Mouse (Mus musculus) lung, adult 2 months (tissue): ENCODE measurements around the gene Prpf18. TPM values are rescaled to one million over a fixed set of nuclear protein-coding genes. Genes with fewer than 3 reads are reported as not detected.

ENCODE experiments used
- DNase-seq: peaks from one replicate; pipeline ENCODE4 v3.0.0; 2022
- H3K4me1 ChIP-seq: fragments of 200-500 bp; 2 replicates; pipeline ENCODE4 v1.6.1; 2011; ENCODE audit warnings: low read length; ENCODE audit not compliant: control insufficient read depth, insufficient read depth
- H3K4me3 ChIP-seq: fragments of 200-500 bp; replicated peaks from 2 replicates; pipeline ENCODE3; 2011; ENCODE audit warnings: low read depth, mild to moderate bottlenecking, control low read depth, low read length; ENCODE audit errors: extremely low read depth
- CTCF ChIP-seq: fragments of 200-500 bp; IDR thresholded peaks from 2 replicates; pipeline ENCODE4 v1.5.1; 2011; ENCODE audit warnings: mild to moderate bottlenecking, low read length, control low read depth; ENCODE audit not compliant: insufficient read depth
- POLR2A ChIP-seq: fragments of 200-500 bp; IDR thresholded peaks from 2 replicates; pipeline ENCODE4 v1.6.1; 2011; ENCODE audit warnings: low read depth, mild to moderate bottlenecking, control low read depth, low read length, borderline replicate concordance; ENCODE audit errors: extremely low read depth
- WGBS: fragments of 180-500 bp; shearing (Covaris S2); methylation state at CpG from one replicate; pipeline ENCODE4 v1.1.7; 2018; 5-methylcytosine and 5-hydroxymethylcytosine counted together
- polyA plus RNA-seq: library from polyadenylated mRNA; depleted of rRNA; stranded (reverse); fragments of >200 nt; gene quantifications from 2 replicates; pipeline ENCODE4 v1.2.3, GENCODE M21; 2012; rRNA removed

Prpf18 gene
- 10.6 and 15.2 TPM in 2 replicates for polyA plus RNA-seq

- peak within 1 kb of the TSS; percentile 90 for H3K4me3 ChIP-seq
- peaks cover 10% of the 10 kb centered on the region for H3K4me1 ChIP-seq
- WGBS = under 1% methylated on average over 40 of the region's 40 CpGs
- TF ChIP-seq CTCF (peak; percentile 72), POLR2A (peak; percentile 61; the same call in 1 of the 2 replicates)
- DNase-seq = peak; percentile 88
These were observed at the start of gene Prpf18 for GRCm38 (mm10) chr2:4651500-4652285. Prpf18 (minus strand) TSS chr2:4652113.

DNA sequence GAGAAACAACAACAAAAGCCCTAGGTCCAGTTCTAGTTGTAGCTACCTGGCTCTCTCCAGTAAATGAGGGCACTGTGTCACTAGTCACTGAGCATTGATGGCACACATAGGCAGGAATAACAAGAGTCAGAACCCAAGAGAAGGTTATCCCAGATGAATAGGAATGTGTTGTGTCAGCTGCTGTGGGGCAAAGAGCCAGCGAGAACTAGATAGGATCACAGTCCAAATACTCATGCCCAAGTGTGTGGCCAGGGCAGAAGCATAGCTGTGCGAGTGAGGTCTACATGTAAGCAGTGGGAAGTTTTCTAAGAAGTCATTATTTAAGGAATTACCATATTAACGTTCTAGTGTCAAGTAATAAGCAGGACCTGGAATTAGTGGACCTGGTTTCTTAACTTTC, 28.0 kb upstream of the Prpf18 start:
- 81% methylated on average over 3 of the region's 3 CpGs for WGBS
- Histone ChIP-seq H3K4me3 (no peak overlapping the region), H3K4me1 (no peaks in the 10 kb centered on the region)
- DNase-seq = no peak
- no peak for TF ChIP-seq POLR2A
- no peak for TF ChIP-seq CTCF

- no peaks in the 10 kb centered on the region for H3K4me1 ChIP-seq
- H3K4me3 ChIP-seq = no peak overlapping the region
- no peak for DNase-seq
- no peak for TF ChIP-seq CTCF
- TF ChIP-seq POLR2A = no peak
- WGBS = 62% methylated on average over 8 of the region's 8 CpGs
These were observed 19.7 kb upstream of the Prpf18 start for GRCm38 (mm10) chr2:4671636-4672035.

- TF ChIP-seq CTCF (no peak), POLR2A (no peak)
- DNase-seq = no peak
- 83% methylated on average over 8 of the region's 8 CpGs for WGBS
These were observed 17.8 kb upstream of the Prpf18 start for GRCm38 (mm10) chr2:4669701-4670100.

DNA sequence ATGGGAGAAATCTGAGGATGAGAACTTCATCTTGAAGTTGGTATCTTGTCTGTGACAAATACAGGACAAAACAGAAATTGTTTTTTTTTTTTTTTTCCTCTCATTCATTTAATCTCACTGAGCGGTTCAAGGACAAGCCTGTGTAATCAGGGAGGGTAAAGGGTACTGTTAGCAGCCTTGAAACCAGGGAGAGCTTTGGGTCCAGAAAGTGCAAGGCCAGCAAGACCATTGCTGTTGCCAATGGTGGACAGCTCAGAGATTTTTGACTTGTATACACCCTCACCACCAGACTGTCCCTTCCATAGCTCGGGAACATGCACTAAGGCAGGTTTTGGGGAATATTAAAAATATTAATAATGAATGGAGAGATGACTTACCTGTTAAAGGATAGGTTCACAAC, 16.7 kb upstream of the Prpf18 start:
- no peak overlapping the region for H3K4me3 ChIP-seq
- no peak for DNase-seq
- no peaks in the 10 kb centered on the region for H3K4me1 ChIP-seq
- WGBS = 70% methylated on average over 2 of the region's 2 CpGs
- TF ChIP-seq CTCF (no peak), POLR2A (no peak)

More at GRCm38 (mm10) chr2:4669701-4670100, 17.8 kb upstream of the Prpf18 start:
- Histone ChIP-seq H3K4me3 (no peak overlapping the region), H3K4me1 (no peaks in the 10 kb centered on the region)

- no peak overlapping the region for H3K4me3 ChIP-seq
- 76% methylated on average over 2 of the region's 2 CpGs for WGBS
- H3K4me1 ChIP-seq = no peaks in the 10 kb centered on the region
- TF ChIP-seq POLR2A = no peak
- no peak for TF ChIP-seq CTCF
- no peak for DNase-seq
These were observed 8.8 kb upstream of the Prpf18 start for GRCm38 (mm10) chr2:4660677-4661076.

- Histone ChIP-seq H3K4me1 (peaks cover 13% of the 10 kb centered on the region), H3K4me3 (no peak overlapping the region)
- TF ChIP-seq CTCF = no peak
- no peak for TF ChIP-seq POLR2A
- 95% methylated on average over 2 of the region's 2 CpGs for WGBS
- no peak for DNase-seq
These were observed 2.3 kb downstream of the Prpf18 start for GRCm38 (mm10) chr2:4649646-4650045.

GRCm38 (mm10) chr2:4648094-4648493, 3.8 kb downstream of the Prpf18 start:
- 68% methylated on average over 4 of the region's 4 CpGs for WGBS
- Histone ChIP-seq H3K4me1 (peaks cover 13% of the 10 kb centered on the region), H3K4me3 (no peak overlapping the region)
- DNase-seq = no peak
- no peak for TF ChIP-seq POLR2A
- TF ChIP-seq CTCF = no peak

DNA sequence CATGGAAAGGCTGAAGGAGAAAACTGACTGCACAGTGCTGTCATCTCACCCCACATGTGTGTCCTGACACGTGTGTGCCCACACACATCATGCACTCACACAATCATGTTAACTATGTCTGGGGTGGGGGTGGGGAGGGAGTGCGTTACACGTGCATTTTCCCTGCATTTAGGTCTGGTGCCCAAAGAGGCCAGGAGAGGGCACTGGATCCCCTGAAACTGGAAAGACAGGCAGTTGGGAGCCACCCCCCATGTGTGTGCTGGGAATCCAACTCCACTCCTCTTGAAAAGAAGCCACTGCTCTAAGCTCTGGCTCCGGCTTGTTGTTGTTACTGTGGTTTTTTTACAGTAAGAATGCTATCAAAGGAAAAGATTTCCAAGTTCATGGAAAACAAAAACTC, 6.8 kb downstream of the Prpf18 start:
- TF ChIP-seq CTCF = no peak
- TF ChIP-seq POLR2A = no peak
- 80% methylated on average over 4 of the region's 4 CpGs for WGBS
- H3K4me1 ChIP-seq = peaks cover 8% of the 10 kb centered on the region
- DNase-seq = no peak
- H3K4me3 ChIP-seq = no peak overlapping the region

- TF ChIP-seq POLR2A (no peak), CTCF (no peak)
- no peak for DNase-seq
- WGBS = 71% methylated on average over 3 of the region's 3 CpGs
- H3K4me3 ChIP-seq = no peak overlapping the region
- no peaks in the 10 kb centered on the region for H3K4me1 ChIP-seq
These were observed 13.7 kb downstream of the Prpf18 start for GRCm38 (mm10) chr2:4638189-4638588.

GRCm38 (mm10) chr2:4636656-4637055, 15.3 kb downstream of the Prpf18 start:
- WGBS = 67% methylated on average over 7 of the region's 7 CpGs
- TF ChIP-seq CTCF = no peak
- TF ChIP-seq POLR2A = no peak
- DNase-seq = no peak
- Histone ChIP-seq H3K4me3 (no peak overlapping the region), H3K4me1 (no peaks in the 10 kb centered on the region)
